Mouse (Mus musculus) intestine, postnatal 0 days (tissue): ENCODE results near the gene Arfgap3. TPM values are rescaled to one million over a fixed set of nuclear protein-coding genes. Genes with fewer than 3 reads are reported as not detected.
A peak's percentile ranks its signal among the peaks of the same experiment; 100 is the strongest.

Source experiments
- ATAC-seq: fragments of 200-750 bp; cut with Nextera tagmentation; 2 replicates; pipeline ENCODE4 v1.8.0; 2017; ENCODE audit warnings: mild to moderate bottlenecking, moderate TSS enrichment, moderate library complexity
- H3K27ac ChIP-seq: fragments of 300-500 bp; sonication (generic); 2 replicates; pipeline ENCODE4 v1.5.1; 2014; ENCODE audit warnings: mild to moderate bottlenecking, low read depth, low read length, moderate library complexity
- H3K27me3 ChIP-seq: fragments of 300-500 bp; sonication (generic); replicated peaks from 2 replicates; pipeline ENCODE4 v1.6.1; 2014; ENCODE audit warnings: low read length, mixed read lengths; ENCODE audit not compliant: control insufficient read depth, insufficient read depth
- H3K36me3 ChIP-seq: fragments of 300-500 bp; sonication (generic); 2 replicates; pipeline ENCODE4 v1.6.1; 2014; ENCODE audit warnings: mild to moderate bottlenecking, moderate library complexity; ENCODE audit not compliant: control insufficient read depth, insufficient read depth
- H3K4me1 ChIP-seq: fragments of 300-500 bp; sonication (generic); replicated peaks from 2 replicates; pipeline ENCODE4 v1.6.1; 2014; ENCODE audit warnings: antibody characterized with exemption, low read length, mixed read lengths; ENCODE audit not compliant: control insufficient read depth, insufficient read depth
- H3K4me2 ChIP-seq: fragments of 300-500 bp; sonication (generic); replicated peaks from 2 replicates; pipeline ENCODE4 v1.6.1; 2014; ENCODE audit warnings: low read depth, mild to moderate bottlenecking, moderate library complexity
- H3K4me3 ChIP-seq: fragments of 300-500 bp; sonication (generic); 2 replicates; pipeline ENCODE4 v1.5.1; 2014; ENCODE audit warnings: low read depth, low read length
- H3K9ac ChIP-seq: fragments of 300-500 bp; sonication (generic); 2 replicates; pipeline ENCODE4 v1.6.1; 2014; ENCODE audit warnings: mild to moderate bottlenecking, low read depth, low read length
- H3K9me3 ChIP-seq: fragments of 300-500 bp; sonication (generic); 2 replicates; pipeline ENCODE4 v1.6.1; 2016; ENCODE audit warnings: mixed run types; ENCODE audit not compliant: control insufficient read depth
- CTCF ChIP-seq: sonication (generic); IDR thresholded peaks from 2 replicates; pipeline ENCODE4 v1.5.1; 2016; ENCODE audit warnings: low read depth, mild to moderate bottlenecking, control low read depth, antibody characterized with exemption, moderate library complexity
- WGBS: fragments of 180-500 bp; shearing (Covaris S2); extraction: QIAGEN DNeasy Blood & Tissue Kit; methylation state at CpG from one replicate; pipeline ENCODE4 v1.1.7; 2014; 5-methylcytosine and 5-hydroxymethylcytosine counted together
- polyA plus RNA-seq: library from polyadenylated mRNA; unstranded; fragments of >200 nt; fragmentation: Nextera tagmentation; extraction: Ambion mirVana; gene quantifications from 2 replicates; pipeline ENCODE4 v1.2.1, GENCODE M21; 2015

The Arfgap3 gene
- polyA plus RNA-seq, 1 experiment from 2014 or later: 119 TPM

- no peaks in the 10 kb centered on the region for H3K27me3 ChIP-seq
- 68% methylated on average over 3 of the region's 3 CpGs for WGBS
Observed at GRCm38 (mm10) chr15:83294954-83295353, 55.1 kb downstream of the Arfgap3 start.

DNA sequence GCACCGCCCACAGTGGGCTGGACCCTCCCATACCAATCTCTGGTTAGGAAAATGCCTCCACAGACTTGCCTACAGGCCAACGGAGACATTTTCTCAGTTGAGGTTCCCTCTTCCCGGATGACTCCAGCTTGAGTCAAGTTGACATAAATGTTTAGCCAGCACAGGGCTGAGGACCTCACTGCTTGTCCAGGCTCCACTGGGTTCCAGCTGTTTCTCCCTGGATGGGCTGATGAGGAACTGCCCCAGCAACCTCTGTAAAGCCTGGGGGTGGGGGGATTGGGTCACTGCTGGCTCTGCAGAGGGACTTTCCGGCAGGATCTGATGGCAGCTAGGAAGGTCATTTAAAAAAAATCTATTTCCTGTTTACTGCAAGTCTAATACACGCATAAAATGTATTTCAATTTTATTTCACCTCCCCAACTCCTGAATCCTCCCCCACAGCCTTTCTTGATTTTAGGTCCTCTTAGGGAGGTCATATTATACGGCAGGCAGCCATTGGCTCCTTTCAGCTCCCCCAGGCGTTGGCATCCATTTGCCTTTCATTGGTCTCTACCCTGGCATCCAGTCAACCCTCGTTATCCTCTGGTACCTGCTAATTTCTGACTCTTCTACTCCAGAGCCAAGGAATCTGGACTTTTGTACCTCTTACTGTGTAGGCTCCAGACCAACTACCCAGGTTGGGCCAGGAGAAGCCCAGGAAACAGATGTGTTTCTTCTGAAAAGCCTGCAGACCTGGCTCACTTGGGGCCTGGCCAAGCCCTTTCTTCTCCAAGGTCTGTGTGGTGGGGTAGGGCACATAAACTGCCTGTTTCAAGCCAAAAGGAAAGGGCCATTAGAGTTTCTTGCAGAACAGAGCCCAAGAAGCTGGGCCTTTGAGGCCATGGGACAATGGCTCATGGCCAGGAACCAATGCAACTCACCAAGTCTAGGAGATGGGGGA is 56.1 kb downstream of the Arfgap3 start:
- ATAC-seq: no peak
- 71% methylated on average over 8 of the region's 8 CpGs for WGBS
- Histone ChIP-seq H3K4me2 (no peak overlapping the region), H3K27me3 (no peaks in the 10 kb centered on the region), H3K4me1 (no peaks in the 10 kb centered on the region), H3K9ac (no peak overlapping the region), H3K27ac (0 out of 2 replicates have a peak overlapping the region, but pooled peaks have one; percentile 28), H3K36me3 (peaks cover 7% of the 10 kb centered on the region; the same call in 1 of the 2 replicates), H3K4me3 (no peak overlapping the region), H3K9me3 (no peaks in the 10 kb centered on the region)
- no peak for TF ChIP-seq CTCF

More at GRCm38 (mm10) chr15:83294954-83295353, 55.1 kb downstream of the Arfgap3 start:
- Histone ChIP-seq H3K4me3 (no peak overlapping the region), H3K4me1 (no peaks in the 10 kb centered on the region), H3K4me2 (no peak overlapping the region), H3K36me3 (peaks cover 14% of the 10 kb centered on the region; the same call in 1 of the 2 replicates), H3K9ac (no peak overlapping the region), H3K9me3 (no peaks in the 10 kb centered on the region), H3K27ac (no peak overlapping the region)
- no peak for ATAC-seq
- no peak for TF ChIP-seq CTCF

DNA sequence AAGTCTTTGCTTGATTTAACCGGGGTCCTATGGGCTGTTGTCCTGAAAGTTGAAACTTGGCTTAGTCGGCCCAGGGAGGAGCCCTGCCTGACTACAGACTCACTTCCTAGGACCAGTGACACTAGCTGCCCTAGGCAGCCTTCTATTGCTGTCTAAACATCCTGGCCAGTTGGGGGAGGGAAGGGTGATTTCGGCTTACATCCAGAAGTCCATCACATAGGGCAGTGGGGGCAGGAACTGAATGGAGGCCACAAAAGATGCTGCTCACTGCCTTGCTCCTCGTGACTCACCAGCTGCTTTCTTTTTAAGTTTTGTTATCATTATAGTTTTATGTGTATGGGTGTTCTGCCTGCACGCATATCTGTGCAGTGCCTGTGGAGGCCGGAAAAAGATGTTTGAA is 56.9 kb downstream of the Arfgap3 start:
- Histone ChIP-seq H3K9ac (no peak overlapping the region), H3K4me1 (no peaks in the 10 kb centered on the region), H3K4me3 (no peak overlapping the region), H3K27me3 (no peaks in the 10 kb centered on the region), H3K27ac (peak overlapping the region; percentile 70), H3K9me3 (no peaks in the 10 kb centered on the region), H3K4me2 (no peak overlapping the region), H3K36me3 (peaks cover 6% of the 10 kb centered on the region; the same call in 1 of the 2 replicates)
- no peak for ATAC-seq
- TF ChIP-seq CTCF: no peak
- 58% methylated on average over 6 of the region's 6 CpGs for whole genome bisulfite sequencing

GRCm38 (mm10) chr15:83292261-83293056 is 57.6 kb downstream of the Arfgap3 start:
- H3K4me1 ChIP-seq: no peaks in the 10 kb centered on the region
- H3K36me3 ChIP-seq: no peaks in the 10 kb centered on the region
- H3K9ac ChIP-seq: no peak overlapping the region
- H3K4me2 ChIP-seq: no peak overlapping the region
- no peak for TF ChIP-seq CTCF
- no peak for ATAC-seq
- no peaks in the 10 kb centered on the region for H3K27me3 ChIP-seq
- H3K9me3 ChIP-seq: no peaks in the 10 kb centered on the region
- no peak overlapping the region for H3K4me3 ChIP-seq
- peak overlapping the region; percentile 70 for H3K27ac ChIP-seq
- WGBS: 71% methylated on average over 13 of the region's 13 CpGs

DNA sequence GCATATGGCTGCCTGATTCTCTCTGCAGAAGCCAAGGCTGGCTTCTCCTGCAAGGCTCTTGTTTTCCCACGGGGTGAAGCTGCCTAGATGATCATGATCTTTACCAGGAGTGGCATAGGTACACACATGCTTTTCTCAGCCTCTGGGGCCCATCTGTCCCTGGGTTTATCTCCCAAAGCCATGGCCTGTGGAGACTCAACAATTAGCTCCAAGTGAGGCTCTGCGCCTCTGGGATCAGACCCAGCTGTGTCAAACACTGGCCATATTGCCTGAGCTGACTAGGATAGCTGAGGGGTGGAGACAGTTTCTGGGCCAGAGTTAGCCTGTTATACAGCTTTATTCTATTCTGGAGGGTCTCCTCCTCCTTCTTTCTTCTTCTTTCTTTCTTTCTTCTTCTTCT is 59.1 kb downstream of the Arfgap3 start:
- no peak for ATAC-seq
- H3K4me3 ChIP-seq: no peak overlapping the region
- no peak overlapping the region for H3K9ac ChIP-seq
- H3K4me1 ChIP-seq: no peaks in the 10 kb centered on the region
- TF ChIP-seq CTCF: no peak
- H3K27me3 ChIP-seq: no peaks in the 10 kb centered on the region
- H3K27ac ChIP-seq: no peak overlapping the region
- no peak overlapping the region for H3K4me2 ChIP-seq
- no peaks in the 10 kb centered on the region for H3K36me3 ChIP-seq
- no peaks in the 10 kb centered on the region for H3K9me3 ChIP-seq
- WGBS: 69% methylated on average over 2 of the region's 2 CpGs

- no peaks in the 10 kb centered on the region for H3K4me1 ChIP-seq
- ATAC-seq: no peak
- no peak overlapping the region for H3K27ac ChIP-seq
- H3K27me3 ChIP-seq: no peaks in the 10 kb centered on the region
- H3K4me3 ChIP-seq: no peak overlapping the region
- no peak for TF ChIP-seq CTCF
- WGBS: 80% methylated on average over 8 of the region's 8 CpGs
- no peak overlapping the region for H3K9ac ChIP-seq
- no peak overlapping the region for H3K4me2 ChIP-seq
- H3K36me3 ChIP-seq: no peaks in the 10 kb centered on the region
- H3K9me3 ChIP-seq: no peaks in the 10 kb centered on the region
Observed at GRCm38 (mm10) chr15:83284828-83285227, 65.2 kb downstream of the Arfgap3 start.
